Mouse (Mus musculus): ENCODE measurements around the gene Eif5a.
"Not testable (repeated sequence)": the region's sequence is repeated elsewhere in the genome, so short reads cannot be mapped to it uniquely, and the experiment has no call there.

Eif5a gene

DNA sequence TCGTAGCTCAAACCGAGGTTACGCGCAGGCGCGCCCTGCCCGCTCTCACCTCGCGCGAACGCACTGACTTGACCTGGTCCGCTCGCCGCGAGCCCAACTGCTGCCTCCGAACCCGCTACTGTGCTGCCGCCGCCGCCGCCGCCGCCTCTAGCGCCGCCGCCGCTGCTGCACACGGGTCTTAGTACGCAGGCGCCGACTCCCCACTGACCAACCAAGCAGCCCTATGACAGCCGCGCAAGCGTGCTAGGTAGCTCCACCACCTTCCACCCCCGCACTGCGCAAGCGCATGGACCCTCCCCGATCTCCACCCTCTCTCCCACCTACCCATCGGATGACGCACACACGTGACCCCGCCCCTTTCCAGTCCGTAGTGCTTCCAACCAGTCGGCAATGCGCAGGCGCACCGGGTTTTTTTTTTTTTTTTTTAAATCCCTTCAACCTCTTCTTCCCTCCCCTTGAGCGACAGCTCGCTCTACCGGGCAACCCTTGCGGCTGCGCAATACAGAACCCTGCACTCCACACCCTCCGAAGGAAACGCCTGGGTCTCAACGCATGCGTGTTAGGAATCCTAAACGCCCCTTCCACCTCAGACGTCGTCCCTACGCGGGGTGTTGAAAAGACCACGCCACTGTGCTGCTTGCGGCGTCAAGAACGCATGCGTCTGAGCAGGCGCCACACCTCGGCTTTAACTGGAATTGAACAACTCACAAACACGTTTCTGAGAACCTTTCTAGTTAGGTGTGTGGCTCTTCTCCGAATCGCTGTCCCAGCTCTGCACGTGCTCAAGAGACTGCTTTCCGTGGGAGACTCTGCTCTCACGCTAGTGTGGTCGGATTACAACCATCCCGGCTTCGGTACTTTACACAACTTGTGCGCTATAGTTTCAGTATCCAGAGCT, at the start of gene Eif5a:
Gene Eif5a (minus strand): TSS at position 845 of the 898 bp plus-strand sequence.
- peak; percentile 100 for DNase-seq

DNA sequence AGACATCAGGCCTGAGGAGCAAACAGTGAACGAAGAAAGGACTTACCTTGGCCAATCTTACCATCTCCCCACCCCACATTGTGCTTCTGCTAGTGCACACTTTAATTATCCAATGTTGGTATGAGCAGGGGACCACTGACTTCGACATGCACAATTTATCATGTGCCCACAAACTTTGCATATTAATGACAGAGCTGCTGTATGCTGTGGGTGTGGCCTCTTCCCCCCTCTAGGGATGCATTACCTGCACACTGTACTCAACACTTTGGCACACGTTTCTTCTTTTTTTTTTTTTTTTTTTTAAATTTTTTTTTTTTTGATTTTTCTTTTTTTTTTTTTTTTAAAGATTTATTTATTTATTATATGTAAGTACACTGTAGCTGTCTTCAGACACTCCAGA, 49.0 kb upstream of the Eif5a start:
- no peak for DNase-seq

DNA sequence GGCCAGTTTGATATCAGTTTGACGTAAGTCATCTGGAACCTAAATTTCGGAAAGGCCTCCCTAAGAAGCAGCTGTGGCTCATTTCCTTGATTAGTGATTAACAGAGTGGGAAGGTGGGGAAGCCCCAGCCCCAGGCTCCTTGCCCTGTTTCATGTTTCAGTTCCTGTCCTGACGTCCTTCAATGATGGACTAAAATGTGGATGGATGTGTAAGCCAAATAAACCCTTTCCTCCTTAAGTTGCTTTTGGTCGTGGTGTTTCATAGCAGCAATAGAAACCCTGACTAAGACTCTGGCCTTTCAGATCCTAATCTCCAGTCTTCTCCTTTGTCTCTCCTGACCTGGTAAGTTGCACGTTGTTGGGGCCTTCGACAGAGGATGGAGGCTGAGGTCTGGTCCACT, 48.5 kb upstream of the Eif5a start:
- no peak for DNase-seq

DNA sequence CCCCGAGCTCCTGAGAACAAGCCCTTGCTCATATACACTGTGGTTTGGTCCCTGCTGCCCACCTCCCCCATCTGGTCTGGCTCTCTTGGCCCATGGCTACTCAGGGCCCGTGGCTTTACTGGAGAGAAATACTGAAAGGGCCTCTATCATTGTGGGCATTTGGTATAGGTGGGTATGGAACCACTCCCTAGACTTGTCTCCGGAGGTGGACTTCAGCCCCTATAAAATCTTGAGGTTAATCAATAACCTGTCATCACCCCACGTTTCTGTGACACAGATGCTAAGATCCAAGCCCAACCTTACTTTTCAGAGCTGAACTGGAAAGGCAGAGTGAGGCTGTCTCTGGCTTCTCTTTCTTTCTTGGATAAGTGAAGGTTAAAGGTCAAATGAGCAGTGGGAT, 47.0 kb upstream of the Eif5a start:
- DNase-seq = no peak

DNA sequence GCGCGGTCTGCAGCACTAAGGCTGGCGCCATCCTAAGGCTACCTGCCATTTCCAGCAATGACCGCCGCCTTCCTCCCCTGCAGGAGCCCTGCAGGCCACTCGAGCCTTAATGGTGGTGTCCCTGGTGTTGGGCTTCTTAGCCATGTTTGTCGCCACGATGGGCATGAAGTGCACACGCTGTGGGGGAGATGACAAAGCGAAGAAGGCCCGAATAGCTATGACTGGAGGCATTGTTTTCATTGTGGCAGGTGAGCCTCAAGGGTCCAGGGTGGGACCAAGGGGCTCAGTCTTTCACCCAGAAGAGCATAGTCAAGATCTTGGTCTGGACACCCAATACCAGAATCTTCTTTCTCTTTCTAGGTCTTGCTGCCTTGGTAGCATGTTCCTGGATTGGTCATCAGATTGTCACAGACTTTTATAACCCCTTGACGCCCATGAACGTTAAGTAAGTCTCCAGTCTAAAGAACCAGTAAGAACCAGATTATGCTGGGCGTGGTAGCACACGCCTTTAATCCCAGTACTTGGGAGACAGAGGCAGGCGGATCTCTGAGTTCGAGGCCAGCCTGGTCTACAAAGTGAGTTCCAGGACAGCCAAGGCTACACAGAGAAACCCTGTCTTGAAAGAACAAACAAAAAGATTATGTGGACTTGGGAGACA, 45.2 kb upstream of the Eif5a start:
- DNase-seq = no peak

DNA sequence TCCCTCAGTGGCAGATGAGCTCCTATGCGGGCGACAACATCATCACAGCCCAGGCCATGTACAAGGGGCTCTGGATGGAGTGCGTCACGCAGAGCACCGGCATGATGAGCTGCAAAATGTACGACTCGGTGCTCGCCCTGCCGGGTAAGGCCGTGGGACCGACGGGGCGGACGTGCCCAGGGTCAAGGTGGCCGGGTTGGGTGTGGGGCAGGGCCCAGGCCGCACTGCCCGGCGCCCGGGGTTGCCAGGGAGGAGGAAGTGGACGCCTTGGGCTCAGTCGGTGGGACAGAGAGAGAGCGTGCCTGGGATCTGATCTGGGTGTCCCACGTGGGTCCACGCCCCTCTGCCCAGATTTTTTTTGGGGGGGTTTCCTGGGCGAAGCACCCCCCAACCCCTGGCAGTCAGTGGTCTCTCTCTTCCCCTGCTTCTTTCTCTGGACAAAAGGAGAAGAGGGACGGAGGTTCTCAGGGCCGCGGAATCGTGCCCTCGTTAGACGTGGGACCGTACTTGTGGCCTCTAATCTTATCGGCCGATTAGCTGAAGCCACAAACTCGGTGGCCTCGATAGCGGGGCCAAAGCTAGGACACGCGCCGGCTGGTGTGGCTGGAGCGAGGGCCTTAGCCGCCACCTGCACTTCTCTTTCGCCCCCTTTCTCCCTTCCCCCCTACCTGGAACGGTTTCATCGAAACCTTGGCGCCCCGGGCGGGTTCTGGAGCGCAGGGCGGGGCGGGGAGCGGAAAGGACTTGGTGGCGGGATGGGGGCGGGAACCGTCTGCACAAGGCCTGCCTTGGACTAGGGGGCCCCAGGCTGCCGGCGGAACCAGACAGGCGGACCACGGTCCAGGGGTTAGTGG, 44.5 kb upstream of the Eif5a start:
- DNase-seq = no peak

DNA sequence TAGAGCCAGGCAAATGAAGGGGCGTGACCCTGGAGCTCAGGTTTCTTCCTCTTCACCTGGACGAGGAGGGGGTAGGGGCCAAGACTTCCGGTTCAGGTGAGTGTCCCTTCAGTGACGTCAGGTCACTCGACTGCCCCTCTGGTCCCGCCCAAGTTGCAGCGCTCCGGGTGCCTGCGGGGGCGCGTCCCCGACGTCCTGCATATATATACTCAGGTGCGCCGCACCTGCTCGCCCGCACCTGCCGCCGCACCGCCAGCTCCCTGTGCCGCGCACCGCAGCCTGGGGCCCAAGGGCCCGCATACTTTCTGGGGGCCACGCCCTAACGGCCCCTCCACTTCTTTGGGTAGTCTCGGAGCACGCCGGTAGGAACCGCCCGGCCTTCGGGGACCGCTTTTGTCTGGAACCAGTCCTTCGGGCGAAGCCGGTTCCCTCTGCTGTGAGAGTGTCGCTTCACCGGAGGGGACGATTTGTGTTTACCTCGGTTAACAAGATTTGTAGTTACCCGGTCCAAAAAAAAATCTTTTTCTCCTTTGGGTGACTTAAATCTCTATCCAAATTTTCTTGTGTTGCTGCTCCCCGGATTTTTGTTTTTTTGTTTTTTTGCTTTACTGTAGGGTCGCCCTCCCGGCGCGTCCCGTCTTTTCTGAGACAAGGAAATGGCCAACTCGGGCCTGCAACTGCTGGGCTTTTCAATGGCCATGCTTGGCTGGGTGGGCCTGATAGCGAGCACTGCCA, 43.7 kb upstream of the Eif5a start:
- no peak for DNase-seq

DNA sequence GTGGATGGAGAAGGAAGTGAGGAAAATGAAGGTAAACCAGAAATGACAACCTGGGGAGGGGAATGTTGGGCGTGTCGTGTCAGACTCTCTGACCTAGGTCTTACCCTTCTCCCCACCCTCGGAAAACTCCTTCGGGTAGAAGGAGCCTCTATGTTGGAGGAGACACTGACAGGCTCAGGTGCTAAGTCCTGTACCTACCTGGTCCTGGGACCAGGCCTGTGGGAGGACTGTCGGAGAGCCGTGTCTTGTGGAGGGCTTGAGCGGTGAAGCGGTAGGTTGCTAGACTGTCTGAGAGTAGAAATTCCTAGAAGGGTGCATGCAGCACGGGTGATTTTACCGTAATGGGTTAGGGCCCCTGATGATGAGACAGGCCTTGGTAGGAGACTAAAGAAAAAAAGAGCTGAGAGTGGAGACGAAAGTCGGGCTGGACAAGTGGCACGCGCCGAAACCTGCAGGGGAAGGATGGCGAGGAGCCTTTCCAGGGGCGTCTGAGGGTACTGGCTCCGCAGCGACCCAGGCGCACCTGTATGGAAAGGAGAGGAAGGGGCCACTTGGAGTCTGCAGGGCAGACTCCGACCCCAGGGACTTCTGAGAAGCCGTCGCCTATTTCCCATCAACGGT, 43.0 kb upstream of the Eif5a start, which contains the start of gene Cldn7:
Gene Cldn7 (plus strand): TSS at position 130 of the 621 bp plus-strand sequence.
- DNase-seq = no peak

DNA sequence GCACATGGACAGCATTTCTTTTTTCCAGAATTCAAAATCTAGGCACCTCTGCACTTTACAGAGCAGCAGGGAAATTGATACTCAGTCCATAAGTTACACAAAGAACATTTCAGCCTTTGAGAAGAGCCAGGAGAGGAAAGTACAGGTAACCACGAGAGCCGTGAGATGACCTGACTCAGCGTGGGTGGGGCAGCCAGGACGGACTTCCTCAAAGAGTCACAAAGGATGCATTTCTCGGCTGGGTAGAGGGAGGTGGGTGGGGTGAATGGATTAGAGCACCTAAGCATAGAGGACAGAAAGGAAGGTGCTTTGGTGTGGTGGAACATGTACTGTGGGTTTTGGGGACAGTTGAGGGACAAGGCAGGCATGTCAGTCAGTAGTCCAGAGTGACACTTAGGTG, 40.1 kb upstream of the Eif5a start:
- no peak for DNase-seq

DNA sequence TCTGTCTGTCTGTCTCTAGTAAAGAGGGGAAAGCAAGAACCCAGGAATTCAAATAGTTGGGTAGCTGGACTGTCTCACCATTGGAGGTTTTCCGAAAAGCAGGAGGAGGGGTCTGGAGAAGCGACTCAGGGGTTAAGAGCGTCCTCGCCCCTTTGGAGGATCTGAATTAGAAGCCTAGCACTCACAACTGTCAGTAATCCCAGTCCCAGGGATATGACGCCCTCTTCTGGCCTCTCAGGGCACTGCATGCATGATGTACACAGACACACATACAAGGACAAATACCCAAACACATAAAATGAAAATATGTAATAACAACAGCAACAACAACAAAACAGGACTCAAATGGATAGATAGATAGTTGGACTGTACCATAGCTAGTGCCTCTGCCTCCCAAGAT, 38.9 kb upstream of the Eif5a start:
- DNase-seq = no peak

DNA sequence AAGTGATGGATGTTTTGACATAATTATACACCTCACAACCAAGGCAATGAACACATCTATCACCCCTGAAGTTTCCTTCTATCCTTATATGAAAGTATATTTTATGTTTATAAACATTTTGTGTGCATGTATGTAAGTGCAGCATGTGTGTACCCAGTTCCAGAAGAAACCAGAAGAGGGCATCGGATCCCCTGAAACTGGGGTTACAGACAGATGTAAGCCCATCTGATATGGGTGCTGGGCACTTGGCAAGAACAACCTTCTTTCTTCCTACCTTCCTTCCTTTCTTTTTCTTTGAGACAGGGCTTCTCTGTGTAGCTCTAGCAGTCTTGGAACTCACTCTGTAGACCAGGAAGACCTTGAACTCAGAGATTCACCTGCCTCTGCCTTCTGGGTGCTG, 34.5 kb upstream of the Eif5a start:
- DNase-seq = peak in 1 of 2 experiments; percentile 21

DNA sequence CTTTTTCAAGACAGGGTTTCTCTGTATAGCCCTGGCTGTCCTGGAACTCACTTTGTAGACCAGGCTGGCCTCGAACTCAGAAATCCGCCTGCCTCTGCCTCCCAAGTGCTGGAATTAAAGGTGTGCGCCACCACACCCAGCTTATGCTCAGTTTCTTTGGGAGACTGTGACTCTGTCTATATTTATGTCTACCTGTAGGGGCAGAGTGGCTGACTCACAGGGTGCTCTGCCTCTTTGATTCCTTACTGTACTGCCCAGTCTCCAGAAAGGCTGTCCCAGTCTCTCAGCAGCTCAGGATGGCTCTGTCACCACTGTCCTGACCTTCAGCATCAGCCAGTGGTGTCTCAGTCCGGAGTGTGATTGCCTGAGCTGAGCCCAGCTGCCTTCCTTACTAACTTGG, 33.9 kb upstream of the Eif5a start:
- DNase-seq = not testable (repeated sequence)

DNA sequence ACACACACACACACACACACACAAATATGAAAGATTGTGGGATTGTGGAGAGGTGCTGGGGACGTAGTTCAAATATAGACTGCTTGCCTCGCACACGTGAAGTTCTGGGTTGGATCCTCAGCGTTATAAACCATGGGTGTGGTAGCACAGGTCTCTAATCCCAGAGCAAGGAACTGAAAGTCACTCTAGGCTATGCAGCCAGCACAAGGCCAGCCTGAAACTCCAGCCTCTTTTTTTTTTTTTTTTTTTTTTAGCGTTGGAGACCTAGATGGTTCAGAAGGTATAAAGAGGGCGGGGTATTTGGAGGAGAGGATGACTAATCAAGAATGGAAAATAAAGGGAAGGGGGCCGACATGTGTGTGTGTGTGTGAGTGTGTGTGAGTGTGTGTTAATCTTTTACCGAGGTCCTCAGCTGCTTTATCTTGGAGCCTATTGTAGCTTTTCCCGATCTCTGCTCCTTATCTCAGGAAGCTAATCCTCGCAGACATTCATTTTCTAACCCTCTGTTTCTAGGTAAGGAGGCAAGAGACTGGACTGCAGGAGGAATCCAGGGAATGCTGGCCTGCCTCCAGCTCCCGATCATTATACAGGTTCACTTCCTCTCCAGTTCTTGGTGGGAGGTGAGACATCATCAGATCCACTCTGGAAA, 31.6 kb upstream of the Eif5a start:
- no peak for DNase-seq

DNA sequence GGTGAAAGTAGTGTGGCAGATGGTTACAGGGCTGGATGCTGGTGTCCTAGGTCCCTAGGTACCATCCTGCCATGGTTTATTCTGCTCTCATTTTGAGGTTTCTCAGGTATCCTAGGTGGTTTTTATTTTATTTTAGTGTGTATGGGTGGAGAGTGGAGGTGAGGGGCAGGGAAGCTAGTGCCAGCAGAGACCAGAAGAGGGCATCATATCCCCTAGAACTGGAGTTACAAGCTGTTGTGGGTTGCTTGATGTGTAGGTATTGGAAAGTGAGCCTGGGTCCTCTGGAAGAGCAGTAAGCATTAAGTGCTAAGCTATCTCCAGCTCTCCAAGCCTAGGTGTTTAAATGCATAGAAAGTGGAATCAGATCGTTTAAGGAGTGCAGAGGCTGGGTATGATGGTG, 30.5 kb upstream of the Eif5a start:
- no peak for DNase-seq

DNA sequence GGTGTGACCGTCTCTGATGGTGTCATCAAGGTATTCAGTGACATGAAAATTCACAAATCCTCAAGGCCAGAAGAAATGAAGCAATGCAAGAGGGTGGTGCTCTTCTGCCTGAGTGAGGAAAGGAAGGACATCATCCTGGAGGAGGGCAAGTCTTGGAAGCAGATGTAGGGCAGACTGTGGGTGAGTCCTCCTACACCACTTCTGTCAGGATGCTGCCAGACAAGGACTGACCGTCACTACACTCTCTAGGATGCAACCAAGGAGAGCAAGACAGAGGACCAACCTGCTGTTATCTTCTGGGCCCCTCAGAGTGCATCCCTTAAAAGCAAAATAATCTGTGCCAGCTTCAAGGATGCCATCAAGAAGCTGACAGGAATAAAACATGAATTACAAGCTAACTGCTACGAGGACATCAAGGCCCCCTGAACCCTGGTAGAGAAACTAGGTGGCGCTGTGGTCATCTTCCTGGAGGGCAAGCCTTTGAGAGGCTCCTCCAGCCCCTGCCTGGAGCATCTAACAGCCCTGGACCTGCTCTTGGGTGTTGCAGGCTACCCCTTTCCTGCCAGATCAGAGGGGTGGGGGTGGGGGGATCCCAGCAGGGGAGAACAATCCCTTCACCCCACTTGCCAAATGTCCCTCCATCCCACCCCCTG, 29.2 kb upstream of the Eif5a start:
- peak in 1 of 2 experiments; percentile 42 for DNase-seq

DNA sequence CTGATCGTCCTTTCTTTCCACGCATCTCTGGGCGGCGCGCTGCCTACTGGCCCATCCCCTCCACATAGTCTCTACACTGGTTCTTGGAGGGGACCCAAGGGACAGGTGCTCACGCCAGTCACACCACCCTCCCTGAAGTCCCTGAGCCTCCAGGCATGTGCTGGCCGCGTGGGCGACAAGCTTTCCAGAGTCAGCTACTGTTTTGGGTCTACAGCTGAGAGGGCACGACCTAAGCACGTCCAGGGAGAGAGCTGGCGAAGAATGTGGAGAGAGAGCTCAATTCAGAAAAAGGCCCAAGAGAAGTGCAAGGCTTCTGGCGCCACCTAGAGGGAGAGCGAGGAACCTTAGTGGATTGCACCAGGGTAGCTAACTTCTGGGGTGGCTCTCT, 27.0 kb upstream of the Eif5a start:
- DNase-seq = peak; percentile 80 to 84

DNA sequence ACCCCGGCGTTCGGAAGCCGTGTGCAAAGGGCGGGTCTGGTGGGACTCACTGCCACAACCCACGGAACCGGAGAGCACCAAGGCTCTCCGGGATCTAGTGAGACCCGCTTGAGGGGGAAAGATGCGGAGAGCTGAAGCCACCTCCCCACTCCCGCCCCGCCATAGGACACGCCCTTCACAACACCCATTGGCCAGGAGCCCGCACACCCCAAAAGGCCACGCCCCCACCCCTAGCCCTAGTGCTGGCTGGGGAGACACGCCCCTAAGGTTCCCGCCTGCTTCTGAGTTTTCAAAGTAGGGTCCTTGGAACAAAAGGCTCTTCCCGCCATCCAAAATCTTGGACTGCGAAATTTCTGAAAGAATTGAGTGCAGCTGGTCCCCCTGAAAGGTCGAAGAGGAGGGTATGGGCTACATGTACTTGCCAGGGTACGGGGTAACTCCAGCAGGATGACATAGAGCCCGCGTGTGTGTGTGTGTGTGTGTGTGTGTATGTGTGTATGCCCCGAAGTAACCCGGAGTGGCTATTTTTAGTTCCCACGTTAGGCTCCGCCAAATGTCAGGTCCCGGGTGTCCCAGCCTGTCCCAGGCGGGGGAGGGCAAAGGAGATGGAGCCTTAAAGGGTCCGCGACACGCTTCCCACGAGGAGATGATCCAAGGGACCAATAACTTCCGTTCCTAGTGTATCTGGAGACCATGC, 26.5 kb upstream of the Eif5a start, which contains the start of gene Slc2a4:
Gene Slc2a4 (minus strand): TSS at position 123 of the 697 bp plus-strand sequence.
- peak; percentile 92 to 95 for DNase-seq

DNA sequence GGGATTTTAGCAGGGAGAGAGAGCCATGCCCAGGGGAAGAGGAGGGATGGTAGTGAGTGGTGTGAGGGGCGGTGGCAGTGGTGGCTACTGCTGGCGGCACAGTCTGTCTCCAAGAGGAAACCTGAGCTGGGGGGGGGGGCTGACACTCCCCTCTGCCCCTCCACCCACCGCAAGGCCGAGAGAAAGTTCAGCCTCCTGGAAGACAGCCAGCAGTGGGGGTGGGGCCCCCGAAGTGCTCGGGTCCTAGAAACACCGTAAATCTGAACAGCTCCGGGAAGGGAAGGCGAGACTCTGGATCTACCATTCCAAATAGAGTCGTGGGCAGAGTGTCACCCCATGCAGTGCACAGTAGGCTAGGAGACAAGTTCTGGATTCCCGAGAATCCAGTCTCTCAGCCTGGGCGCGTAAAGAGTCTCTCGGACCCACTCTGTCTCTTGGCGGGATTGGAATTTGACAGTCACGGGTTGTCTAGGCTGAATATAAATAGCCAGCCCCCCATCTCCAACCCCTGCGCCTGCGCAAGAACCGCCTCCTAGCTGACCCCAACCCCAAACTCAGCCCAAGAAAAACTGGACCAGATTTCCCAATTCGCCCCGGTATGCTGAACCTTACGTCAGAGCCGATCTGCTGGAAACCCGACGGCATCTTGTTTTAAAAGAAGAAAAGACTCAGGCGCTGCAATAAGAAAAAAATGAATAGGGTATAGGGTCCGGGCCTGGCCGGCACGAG, 25.7 kb upstream of the Eif5a start:
- no peak for DNase-seq
